Mouse (Mus musculus) bone marrow, adult 2 months (tissue): ENCODE measurements around the gene Dnah14.

Experiments
- CTCF ChIP-seq: fragments of 200-500 bp; IDR thresholded peaks from 2 replicates; pipeline ENCODE4 v1.5.1; 2011; ENCODE audit warnings: low read length, control low read depth; ENCODE audit not compliant: control insufficient read depth, insufficient read depth
- POLR2A ChIP-seq: fragments of 200-500 bp; IDR thresholded peaks from 2 replicates; pipeline ENCODE4 v1.6.1; 2011; ENCODE audit warnings: low read depth, mild to moderate bottlenecking, control low read depth, low read length, borderline replicate concordance; ENCODE audit not compliant: control insufficient read depth

GRCm38 (mm10) chr1:181841396-181841795 lies 265.0 kb downstream of the Dnah14 start:
- TF ChIP-seq POLR2A: no peak
- no peak for TF ChIP-seq CTCF
